Mouse (Mus musculus) cerebellum, postnatal 36 days (tissue): ENCODE measurements around the gene Plagl1.
"Not testable (repeated sequence)": the region's sequence is repeated elsewhere in the genome, so short reads cannot be mapped to it uniquely, and the experiment has no call there.

Experiments
- DNase-seq, 2 experiments: peaks; one replicate each; pipeline ENCODE4 v3.0.0; 2021 to 2022; ENCODE audit warnings: mixed read lengths in 2 of 2

Plagl1 gene

GRCm38 (mm10) chr10:13060021-13060668 lies at the start of gene Plagl1:
Gene Plagl1 (plus strand): TSS chr10:13060504.
- DNase-seq, result no peak

- no peak for DNase-seq
Observed at GRCm38 (mm10) chr10:13014026-13014425, 46.3 kb upstream of the Plagl1 start.

DNA sequence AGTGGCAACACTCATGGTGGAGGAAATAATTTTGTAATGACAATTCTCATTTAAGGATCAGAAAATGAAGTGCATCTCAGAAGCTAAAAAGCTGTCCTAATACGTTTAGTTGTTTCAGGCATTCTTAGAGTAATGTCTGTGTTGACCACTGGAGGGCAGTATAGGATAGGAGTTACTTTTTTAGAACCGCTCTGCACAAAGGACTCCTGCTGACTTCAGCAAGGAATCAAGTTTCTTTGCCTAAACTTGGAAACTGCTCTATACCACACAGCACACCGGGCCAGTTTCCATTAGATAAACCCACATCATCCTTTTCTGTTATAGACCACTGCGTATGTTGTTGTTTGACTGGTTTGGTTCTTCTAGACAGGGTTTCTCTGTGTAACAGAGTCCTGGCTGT lies 43.7 kb upstream of the Plagl1 start:
- DNase-seq, result peak in 1 of 2 experiments; percentile 66

DNA sequence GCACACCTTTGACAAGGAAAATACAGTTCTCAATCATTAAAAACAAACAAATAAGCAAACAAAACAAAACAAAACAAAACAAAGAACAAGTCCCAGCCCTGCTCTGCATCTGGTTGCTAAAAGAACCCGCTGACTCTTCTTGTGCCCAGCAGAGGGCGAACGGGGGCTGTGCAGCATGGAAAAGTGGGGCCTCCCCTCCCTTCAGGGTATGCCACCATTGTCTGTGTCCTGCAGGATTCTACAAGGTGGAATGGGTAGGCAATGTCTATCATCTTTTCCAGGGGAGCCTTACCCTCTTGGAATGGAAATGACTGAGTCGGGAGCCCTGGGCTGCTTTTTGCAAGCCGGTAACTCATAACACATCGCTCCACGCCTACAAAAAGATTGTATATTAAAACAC lies 41.8 kb upstream of the Plagl1 start:
- DNase-seq, result peak in 1 of 2 experiments; percentile 15

DNA sequence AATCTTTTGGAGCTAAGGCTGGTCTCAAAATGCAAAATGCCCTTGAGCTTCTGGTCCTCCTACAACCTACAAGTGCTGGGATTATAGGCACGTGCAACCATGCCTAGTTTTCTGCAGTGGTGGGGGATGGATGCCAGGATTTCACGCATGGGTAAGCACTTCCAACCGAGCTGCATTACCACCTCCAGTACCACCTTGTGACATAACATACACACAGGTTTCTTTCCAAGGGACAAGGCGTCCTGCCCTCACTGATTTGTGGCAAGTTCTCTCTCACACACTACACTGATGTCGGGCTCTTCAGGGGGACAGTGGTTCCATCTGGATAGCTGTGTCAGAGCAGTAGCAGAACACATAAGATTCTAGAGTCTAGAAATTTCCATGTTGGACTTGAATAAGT lies 41.3 kb upstream of the Plagl1 start:
- DNase-seq, result no peak

- DNase-seq, result no peak
Observed at GRCm38 (mm10) chr10:13022103-13022502, 38.2 kb upstream of the Plagl1 start.

GRCm38 (mm10) chr10:13023985-13024384 lies 36.3 kb upstream of the Plagl1 start:
- DNase-seq, result not testable (repeated sequence)

DNA sequence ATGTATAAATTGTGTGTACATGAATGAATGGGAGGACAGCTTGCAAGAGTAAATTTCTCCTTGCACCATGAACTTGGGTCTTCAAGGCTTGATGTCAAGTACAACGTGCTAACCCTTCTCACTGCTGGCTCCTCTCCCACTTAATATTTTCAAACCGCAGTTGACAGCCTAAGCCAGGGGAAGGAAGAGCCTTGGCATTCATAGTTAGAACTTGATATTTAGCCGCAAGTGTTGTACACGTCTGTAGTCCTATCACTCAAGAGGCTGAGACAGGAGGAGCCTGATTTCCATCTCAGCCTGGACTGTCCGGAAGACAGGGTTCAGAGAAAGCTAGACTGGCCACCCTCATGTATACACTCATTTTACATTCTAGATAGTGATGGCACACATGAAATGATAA lies 32.6 kb upstream of the Plagl1 start:
- DNase-seq, result no peak

DNA sequence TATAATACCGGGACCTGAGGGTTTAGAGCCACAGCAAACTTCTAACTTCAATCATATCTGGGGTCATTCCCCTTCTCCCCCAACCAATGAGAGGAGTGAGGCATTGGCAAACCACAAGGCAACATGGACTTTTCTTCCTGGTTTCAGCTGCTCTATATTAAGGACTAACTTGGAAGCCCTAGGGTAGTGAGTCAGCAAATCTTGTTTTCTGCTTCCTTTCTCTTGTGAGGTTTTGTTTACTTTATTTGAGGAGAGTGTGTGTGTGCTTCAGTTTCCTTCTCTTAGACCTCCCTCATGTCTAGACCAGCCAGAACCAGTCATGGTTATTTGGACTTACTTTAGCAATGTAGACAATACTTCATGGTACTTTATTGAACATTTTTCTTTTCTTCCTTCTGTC lies 32.1 kb upstream of the Plagl1 start:
- DNase-seq, result no peak

DNA sequence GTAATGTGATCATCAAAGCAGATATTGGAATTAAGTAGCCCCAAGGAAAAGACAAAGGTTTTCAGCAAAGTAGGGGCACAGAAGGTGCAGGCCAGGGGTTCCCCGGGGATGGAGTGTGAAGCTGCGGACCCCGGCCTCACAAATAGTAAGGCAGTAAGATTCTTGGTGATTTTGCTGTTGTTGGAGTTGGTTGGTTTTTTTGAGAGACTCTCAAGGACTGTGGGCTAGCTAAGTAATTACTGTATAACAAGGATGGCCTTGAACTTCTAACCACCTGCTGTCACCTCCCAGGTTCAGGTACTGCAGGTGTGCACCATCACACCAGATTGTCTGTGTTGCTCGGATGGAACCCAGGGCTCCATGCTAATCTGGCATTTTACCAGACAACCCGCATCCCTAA lies 30.9 kb upstream of the Plagl1 start:
- no peak for DNase-seq

GRCm38 (mm10) chr10:13035270-13035669 lies 25.0 kb upstream of the Plagl1 start:
- no peak for DNase-seq

GRCm38 (mm10) chr10:13039637-13040174 lies 20.6 kb upstream of the Plagl1 start:
- DNase-seq, result no peak

DNA sequence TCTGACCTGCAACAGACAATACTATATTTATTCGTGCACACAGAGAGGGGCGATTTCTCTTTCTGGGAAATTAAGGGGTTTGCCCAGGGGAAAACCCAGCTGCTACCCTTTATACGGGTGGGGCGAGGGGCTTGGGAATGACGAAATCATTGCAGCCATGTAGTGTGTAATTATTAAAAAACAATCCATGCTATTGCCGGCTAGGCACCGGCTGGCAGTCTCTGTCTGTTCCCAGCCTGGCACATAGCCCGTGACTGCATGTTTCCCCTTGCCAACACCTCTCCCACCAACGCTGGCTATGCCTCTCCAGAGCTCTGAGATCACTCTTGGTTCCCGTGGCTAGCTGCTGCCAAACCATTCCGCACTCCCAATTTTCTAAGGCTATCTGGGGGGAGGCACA lies 15.6 kb upstream of the Plagl1 start:
- DNase-seq, result peak; percentile 27 to 36

- DNase-seq, result no peak
Observed at GRCm38 (mm10) chr10:13047816-13048215, 12.5 kb upstream of the Plagl1 start.

DNA sequence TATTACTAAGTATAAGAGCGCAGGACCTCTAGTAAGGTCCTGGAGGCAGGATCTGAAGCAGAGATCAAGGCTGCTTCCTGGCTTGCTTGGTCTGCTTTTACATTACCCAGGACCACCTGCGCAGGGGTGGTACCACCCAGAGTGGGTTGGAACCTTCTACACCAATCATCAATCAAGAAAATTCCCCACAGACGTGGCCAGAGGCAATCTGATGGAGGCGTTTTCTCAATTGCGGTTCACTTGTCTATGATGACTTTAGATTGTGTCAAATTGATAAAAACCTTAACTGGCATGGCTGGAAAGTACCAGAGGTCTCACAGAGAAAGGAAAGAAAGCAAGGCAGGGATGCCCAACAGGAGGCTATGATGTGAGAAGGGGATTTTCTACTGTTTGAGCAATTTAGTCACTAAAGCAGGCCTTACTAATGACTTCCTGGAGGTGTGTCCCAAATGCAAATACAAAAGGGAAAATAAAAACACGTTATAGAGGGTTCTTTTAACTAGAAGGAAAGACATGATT lies 3.4 kb upstream of the Plagl1 start:
- DNase-seq, result no peak

GRCm38 (mm10) chr10:13060821-13061671 lies 742 bp downstream of the Plagl1 start:
- DNase-seq, result no peak

DNA sequence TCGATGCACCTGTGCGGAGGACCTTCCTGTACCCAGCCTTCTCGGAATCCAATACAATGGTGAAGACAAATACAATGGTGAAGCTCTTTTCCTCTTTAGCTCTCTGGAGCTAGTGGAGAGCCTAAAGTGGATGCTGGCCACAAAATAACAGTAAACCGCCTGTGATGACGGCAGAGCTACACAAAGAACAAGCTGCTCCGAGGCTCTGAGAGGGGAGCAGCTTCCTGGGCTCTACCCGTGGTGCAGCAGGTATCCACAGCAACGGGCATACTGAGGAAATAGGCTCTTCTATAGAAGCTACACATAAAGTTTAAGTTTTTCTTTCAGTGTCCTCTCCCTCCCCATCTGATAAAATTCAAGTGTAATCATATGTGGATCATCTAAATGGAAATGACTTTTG lies 2.1 kb downstream of the Plagl1 start:
- no peak for DNase-seq

DNA sequence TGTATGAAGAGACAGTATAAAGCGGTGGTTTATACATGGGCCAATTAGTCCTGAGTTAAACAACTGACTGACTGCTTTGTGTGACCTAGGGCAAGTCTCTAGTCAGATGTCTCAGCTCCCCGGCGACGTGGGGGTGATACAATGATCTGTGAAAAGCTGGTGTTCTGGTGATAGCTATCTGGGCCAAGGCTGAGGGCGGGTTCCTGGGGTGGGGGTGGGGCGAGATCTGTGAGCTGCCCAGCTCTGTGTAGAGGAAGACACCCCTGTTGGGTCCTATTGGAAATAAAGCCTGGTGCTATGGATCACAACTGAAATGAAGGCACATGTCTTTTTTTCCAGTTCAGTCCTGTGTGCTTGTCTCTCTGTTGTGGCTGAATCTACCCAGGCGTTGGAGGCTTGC lies 3.2 kb downstream of the Plagl1 start:
- no peak for DNase-seq

- no peak for DNase-seq
Observed at GRCm38 (mm10) chr10:13065129-13065752, 4.9 kb downstream of the Plagl1 start.

DNA sequence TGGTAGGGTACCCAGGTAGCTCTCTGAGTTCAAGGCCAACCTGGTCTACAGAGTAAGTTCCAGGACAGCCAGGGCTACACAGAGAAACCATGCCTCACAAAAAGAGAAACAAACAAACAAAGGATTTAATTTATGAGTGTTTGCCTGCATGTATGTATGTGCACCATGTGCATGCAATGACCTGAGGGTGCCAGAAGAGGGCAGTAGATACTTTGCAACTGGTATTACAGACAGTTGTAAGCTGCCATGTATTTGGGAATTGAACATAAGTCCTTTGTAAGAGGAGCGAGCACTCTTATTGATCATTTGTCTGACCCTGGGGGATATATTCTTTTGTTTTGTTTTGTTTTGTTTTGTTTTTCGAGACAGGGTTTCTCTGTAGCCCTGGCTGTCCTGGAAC lies 10.7 kb downstream of the Plagl1 start:
- no peak for DNase-seq

DNA sequence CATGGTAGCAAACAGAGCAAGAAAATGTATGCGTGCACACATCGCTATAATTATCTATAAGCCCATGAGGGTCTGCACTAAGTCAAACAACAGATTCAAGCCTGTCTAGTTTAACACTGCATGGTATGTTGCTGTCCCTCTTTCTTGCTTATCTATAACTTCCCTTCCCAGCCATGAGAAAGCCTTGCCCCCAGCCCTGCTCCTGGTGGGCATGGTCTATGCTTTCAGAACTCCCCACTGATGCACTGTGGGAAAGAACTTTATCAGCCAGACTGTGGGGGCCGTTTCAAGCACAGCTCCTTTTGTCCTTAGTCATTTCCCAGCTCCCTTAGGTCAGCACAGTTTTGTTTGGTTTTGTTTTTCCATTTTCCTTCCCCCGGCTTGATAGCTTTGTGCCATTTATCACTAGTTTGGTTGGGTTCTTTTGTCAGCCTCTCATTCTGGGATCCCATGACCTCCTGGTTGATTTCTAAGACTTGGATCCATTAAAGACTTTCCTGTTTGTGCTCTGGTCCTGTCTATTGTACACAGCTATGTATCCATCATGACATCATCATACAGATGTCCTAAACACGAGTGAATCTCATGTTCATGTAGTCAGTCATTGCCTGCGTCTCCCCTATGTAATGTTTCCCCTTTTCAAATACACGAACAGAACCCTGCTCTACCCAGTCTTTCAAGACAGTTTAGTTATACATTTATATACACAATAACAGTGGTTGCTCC lies 16.7 kb downstream of the Plagl1 start:
- no peak for DNase-seq

- peak; percentile 61 to 68 for DNase-seq
Observed at GRCm38 (mm10) chr10:13082459-13082858, 22.2 kb downstream of the Plagl1 start.
